Mouse (Mus musculus) hindbrain, embryonic 11.5 days (tissue): ENCODE results near the gene Smim7. TPM values are rescaled to one million over a fixed set of nuclear protein-coding genes. Genes with fewer than 3 reads are reported as not detected.
A peak's percentile ranks its signal among the peaks of the same experiment; 100 is the strongest.

Experiments used
- ATAC-seq: fragments of 200-750 bp; cut with Nextera tagmentation; 2 replicates; pipeline ENCODE4 v1.8.0; 2017; ENCODE audit warnings: mild to moderate bottlenecking, moderate TSS enrichment, moderate library complexity; ENCODE audit not compliant: low FRiP score
- DNase-seq: peaks from one replicate; pipeline ENCODE4 v3.0.0-alpha.2; 2015; ENCODE audit warnings: low spot score
- H3K27ac ChIP-seq: fragments of 300-500 bp; sonication (generic); 2 replicates; pipeline ENCODE4 v1.5.1; 2014; ENCODE audit warnings: mild to moderate bottlenecking, low read depth, low read length
- H3K27me3 ChIP-seq: fragments of 300-500 bp; sonication (generic); 2 replicates; pipeline ENCODE4 v1.6.1; 2014; ENCODE audit warnings: mild to moderate bottlenecking, low read length, moderate library complexity, mixed read lengths; ENCODE audit not compliant: control insufficient read depth, insufficient read depth
- H3K36me3 ChIP-seq: fragments of 300-500 bp; sonication (generic); 2 replicates; pipeline ENCODE4 v1.6.1; 2014; ENCODE audit warnings: mild to moderate bottlenecking, low read length, moderate library complexity, mixed read lengths; ENCODE audit not compliant: control insufficient read depth, insufficient read depth
- H3K4me1 ChIP-seq: fragments of 300-500 bp; sonication (generic); replicated peaks from 2 replicates; pipeline ENCODE4 v1.6.1; 2014; ENCODE audit warnings: low read length, mixed read lengths; ENCODE audit not compliant: control insufficient read depth, insufficient read depth
- H3K4me2 ChIP-seq: fragments of 300-500 bp; sonication (generic); replicated peaks from 2 replicates; pipeline ENCODE4 v1.6.1; 2014; ENCODE audit warnings: mild to moderate bottlenecking, low read depth, low read length
- H3K4me3 ChIP-seq: fragments of 300-500 bp; sonication (generic); 2 replicates; pipeline ENCODE4 v1.5.1; 2014; ENCODE audit warnings: low read depth, low read length
- H3K9ac ChIP-seq: fragments of 300-500 bp; sonication (generic); 2 replicates; pipeline ENCODE4 v1.6.1; 2014; ENCODE audit warnings: low read depth, low read length
- H3K9me3 ChIP-seq: fragments of 300-500 bp; sonication (generic); 2 replicates; pipeline ENCODE4 v1.6.1; 2016; ENCODE audit warnings: low read length; ENCODE audit not compliant: control insufficient read depth
- WGBS: fragments of 180-500 bp; shearing (Covaris S2); extraction: QIAGEN DNeasy Blood & Tissue Kit; methylation state at CpG from one replicate; pipeline ENCODE4 v1.1.7; 2014; 5-methylcytosine and 5-hydroxymethylcytosine counted together
- polyA plus RNA-seq: library from polyadenylated mRNA; unstranded; fragments of >200 nt; fragmentation: Nextera tagmentation; extraction: Ambion mirVana; gene quantifications from 2 replicates; pipeline ENCODE4 v1.2.1, GENCODE M21; 2014

Smim7 gene
- polyA plus RNA-seq: 126 and 136 TPM in 2 replicates

GRCm38 (mm10) chr8:72570633-72571610, at the start of gene Smim7:
Gene Smim7, minus strand, starts transcription at chr8:72571088.
- Histone ChIP-seq H3K9ac (peak within 1 kb of the TSS; percentile 73), H3K27me3 (no peaks in the 10 kb centered on the region), H3K4me3 (peak within 1 kb of the TSS; percentile 66), H3K9me3 (no peaks in the 10 kb centered on the region), H3K4me1 (peaks cover 3% of the 10 kb centered on the region), H3K4me2 (peak within 1 kb of the TSS; percentile 93), H3K27ac (peak within 1 kb of the TSS; percentile 81), H3K36me3 (no peaks in the 10 kb centered on the region)
- peak; percentile 98 for ATAC-seq
- WGBS: under 1% methylated on average over 52 of the region's 52 CpGs
- peak; percentile 99 for DNase-seq

DNA sequence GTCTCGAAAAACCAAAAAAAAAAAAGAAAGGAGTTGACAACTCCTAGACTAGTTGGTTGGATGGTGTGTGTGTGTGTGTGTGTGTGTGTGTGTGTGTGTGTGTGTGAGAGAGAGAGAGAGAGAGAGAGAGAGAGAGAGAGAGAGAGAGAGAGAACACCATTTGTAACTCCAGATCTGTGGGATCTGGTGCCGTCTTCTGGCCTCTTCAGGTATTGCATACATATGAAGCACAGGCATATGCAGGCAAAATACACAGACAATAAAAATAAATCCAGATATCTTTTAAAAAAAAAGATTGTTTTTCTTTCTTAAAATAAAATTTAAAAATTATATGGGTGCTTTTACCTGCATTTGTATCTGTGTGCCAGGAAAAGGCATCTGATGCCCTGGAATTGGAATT, 19.3 kb upstream of the Smim7 start:
- 57% methylated on average over 2 of the region's 2 CpGs for WGBS
- no peaks in the 10 kb centered on the region for H3K4me1 ChIP-seq
- H3K9ac ChIP-seq: no peak overlapping the region
- H3K9me3 ChIP-seq: no peaks in the 10 kb centered on the region
- H3K4me2 ChIP-seq: no peak overlapping the region
- no peaks in the 10 kb centered on the region for H3K36me3 ChIP-seq
- no peak overlapping the region for H3K27ac ChIP-seq
- H3K4me3 ChIP-seq: no peak overlapping the region
- DNase-seq (peak; percentile 19), ATAC-seq (no peak)
- H3K27me3 ChIP-seq: no peaks in the 10 kb centered on the region

DNA sequence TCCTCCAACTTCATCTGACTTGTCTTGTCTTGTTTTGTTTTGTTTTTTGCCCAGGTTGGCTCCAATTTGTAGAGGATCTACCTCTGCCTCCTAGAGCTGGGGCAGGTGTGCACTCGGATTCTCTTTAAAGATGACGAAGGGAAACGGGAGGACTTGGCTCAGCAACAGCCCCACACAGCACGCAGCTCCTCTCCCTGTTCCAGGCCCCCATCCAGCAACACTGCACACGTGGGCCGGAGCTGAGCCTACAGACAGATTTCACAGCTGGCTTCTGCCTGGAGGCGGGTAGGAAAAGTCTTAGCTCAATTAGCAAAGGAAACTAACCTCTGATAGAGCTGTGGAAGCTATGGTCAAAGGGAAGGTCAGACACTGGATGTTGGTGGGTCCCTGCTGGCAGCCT, 18.4 kb upstream of the Smim7 start:
- no peaks in the 10 kb centered on the region for H3K9me3 ChIP-seq
- H3K27ac ChIP-seq: no peak overlapping the region
- DNase-seq (no peak), ATAC-seq (no peak)
- H3K4me1 ChIP-seq: no peaks in the 10 kb centered on the region
- 88% methylated on average over 7 of the region's 7 CpGs for WGBS
- no peak overlapping the region for H3K9ac ChIP-seq
- H3K27me3 ChIP-seq: no peaks in the 10 kb centered on the region
- H3K4me2 ChIP-seq: no peak overlapping the region
- H3K36me3 ChIP-seq: no peaks in the 10 kb centered on the region
- no peak overlapping the region for H3K4me3 ChIP-seq

DNA sequence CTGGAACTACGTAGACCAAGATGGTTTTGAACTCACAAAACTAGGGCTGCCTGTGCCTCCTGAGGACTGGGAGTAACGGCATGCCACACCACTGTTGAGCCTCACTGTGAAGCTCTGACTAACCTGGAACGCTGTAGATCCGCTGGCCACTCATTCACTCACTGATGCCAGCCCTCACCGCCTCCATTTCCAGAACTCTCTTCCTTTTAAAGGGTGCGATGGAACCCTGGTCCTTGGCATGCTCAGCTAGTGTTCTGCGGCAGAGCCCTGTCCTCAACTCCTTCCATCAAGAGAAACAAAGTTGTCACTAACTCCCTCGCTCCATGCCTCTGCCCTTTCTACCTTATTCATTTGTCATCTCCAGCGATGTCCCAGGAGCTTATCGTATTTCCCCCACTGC, 18.0 kb upstream of the Smim7 start:
- H3K27ac ChIP-seq: no peak overlapping the region
- ATAC-seq: no peak
- no peak overlapping the region for H3K4me2 ChIP-seq
- H3K36me3 ChIP-seq: no peaks in the 10 kb centered on the region
- no peak for DNase-seq
- 88% methylated on average over 10 of the region's 10 CpGs for WGBS
- H3K4me1 ChIP-seq: no peaks in the 10 kb centered on the region
- H3K27me3 ChIP-seq: no peaks in the 10 kb centered on the region
- no peak overlapping the region for H3K9ac ChIP-seq
- no peak overlapping the region for H3K4me3 ChIP-seq
- no peaks in the 10 kb centered on the region for H3K9me3 ChIP-seq

DNA sequence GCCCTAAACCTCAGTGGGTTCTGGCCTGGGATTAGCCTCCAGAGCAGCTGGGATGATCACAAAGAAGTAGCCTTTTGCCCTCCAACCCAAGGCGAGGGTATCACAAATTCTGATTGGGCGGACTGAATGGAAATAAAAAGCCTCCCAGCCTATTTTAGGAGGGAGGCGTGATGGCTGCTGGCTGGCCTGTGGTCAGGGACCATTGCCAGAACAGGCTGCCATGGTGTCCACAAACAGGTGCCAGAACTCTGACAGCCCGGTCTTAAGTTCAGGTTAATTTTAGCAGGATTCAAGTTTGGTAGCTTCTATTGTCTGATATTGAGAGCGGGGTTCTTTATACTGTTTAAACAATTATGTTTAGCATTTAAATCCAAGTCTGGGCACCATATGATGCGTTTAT, 16.9 kb upstream of the Smim7 start:
- DNase-seq (no peak), ATAC-seq (no peak)
- no peak overlapping the region for H3K27ac ChIP-seq
- H3K9me3 ChIP-seq: no peaks in the 10 kb centered on the region
- H3K36me3 ChIP-seq: no peaks in the 10 kb centered on the region
- H3K9ac ChIP-seq: no peak overlapping the region
- no peak overlapping the region for H3K4me2 ChIP-seq
- WGBS: 84% methylated on average over 6 of the region's 6 CpGs
- H3K27me3 ChIP-seq: no peaks in the 10 kb centered on the region
- H3K4me1 ChIP-seq: no peaks in the 10 kb centered on the region
- H3K4me3 ChIP-seq: no peak overlapping the region

DNA sequence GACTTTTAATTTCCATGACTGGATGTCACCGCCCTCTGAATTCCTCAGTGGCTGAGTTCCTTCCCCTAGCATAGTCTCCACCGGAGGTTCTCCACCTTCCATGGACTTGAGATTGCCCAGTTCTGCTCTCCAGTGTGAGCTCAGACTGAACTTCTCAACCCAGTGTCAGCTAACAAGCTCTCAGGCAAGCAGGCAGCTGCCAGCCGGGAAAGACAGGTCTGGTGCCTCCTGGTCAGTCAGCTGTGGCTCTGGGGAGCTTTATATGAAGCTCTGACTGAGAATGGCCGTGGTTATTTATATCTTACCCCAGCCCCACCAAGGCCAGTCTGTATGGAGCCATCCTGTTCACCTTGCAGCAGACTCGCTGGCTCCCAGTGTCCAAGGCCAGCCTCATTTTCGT, 13.5 kb upstream of the Smim7 start:
- Histone ChIP-seq H3K27ac (no peak overlapping the region), H3K36me3 (no peaks in the 10 kb centered on the region), H3K9ac (no peak overlapping the region), H3K9me3 (no peaks in the 10 kb centered on the region), H3K4me2 (no peak overlapping the region), H3K4me1 (no peaks in the 10 kb centered on the region), H3K4me3 (no peak overlapping the region), H3K27me3 (no peaks in the 10 kb centered on the region)
- 84% methylated on average over 6 of the region's 6 CpGs for WGBS
- no peak for ATAC-seq
- DNase-seq: no peak

DNA sequence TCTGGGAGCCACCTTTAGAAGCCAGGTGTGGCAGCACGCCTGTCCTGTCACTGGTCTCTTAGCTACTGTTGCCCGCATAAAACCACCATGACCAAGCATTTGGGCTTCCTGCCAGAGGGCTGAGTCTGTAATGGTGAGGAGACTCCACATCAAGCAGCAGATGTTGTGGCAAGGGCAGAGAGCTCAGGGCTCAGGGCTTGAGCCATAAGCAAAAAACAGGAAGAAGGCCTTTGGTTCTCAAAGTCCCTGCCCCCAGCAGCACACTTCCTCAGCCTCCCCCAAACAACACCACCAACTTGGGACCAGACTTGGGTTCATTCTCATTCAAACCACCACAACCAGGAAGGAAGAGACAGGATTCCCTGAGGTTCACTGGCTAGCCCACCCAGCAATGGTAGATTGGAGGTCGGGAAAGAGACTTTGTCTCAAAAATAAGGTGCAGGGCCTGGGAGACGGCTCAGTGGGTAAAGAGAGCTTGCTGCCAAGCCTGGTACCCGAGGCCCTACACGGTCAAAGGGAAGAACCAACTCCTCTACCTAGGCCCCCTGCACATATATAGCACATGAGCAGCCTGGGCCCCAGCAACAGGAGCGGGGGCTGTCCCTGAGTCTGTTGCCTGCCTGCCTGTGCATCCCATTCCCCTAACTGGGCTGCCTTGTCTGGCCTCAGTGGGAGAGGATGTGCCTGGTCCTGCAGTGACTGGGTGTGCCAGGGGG, 12.3 kb upstream of the Smim7 start:
- no peak overlapping the region for H3K27ac ChIP-seq
- H3K4me2 ChIP-seq: no peak overlapping the region
- no peaks in the 10 kb centered on the region for H3K4me1 ChIP-seq
- DNase-seq: no peak
- no peak for ATAC-seq
- H3K4me3 ChIP-seq: no peak overlapping the region
- WGBS: 82% methylated on average over 7 of the region's 7 CpGs
- H3K36me3 ChIP-seq: no peaks in the 10 kb centered on the region
- no peaks in the 10 kb centered on the region for H3K27me3 ChIP-seq
- H3K9me3 ChIP-seq: no peaks in the 10 kb centered on the region
- H3K9ac ChIP-seq: no peak overlapping the region

DNA sequence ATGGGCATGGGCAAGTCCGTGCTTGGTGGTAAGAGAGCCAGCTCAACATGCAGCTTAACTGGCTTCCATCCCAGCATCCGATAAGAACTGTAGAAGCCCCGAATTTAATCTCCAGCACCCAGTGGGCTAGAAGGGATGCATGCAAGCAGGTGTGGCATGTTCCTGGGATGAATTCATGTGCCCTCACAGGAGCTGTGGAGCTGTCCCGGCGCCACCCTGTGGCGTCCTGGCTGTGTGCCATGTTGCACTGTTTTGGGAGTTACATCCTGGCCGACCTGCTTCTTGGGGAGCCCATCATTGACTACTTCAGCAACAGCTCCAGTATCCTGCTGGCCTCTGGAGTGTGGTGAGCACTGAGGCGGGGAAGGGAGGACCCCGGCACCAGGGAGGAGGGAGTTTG, 8.5 kb upstream of the Smim7 start:
- no peak overlapping the region for H3K4me2 ChIP-seq
- H3K4me3 ChIP-seq: no peak overlapping the region
- DNase-seq (no peak), ATAC-seq (no peak)
- no peak overlapping the region for H3K27ac ChIP-seq
- H3K9me3 ChIP-seq: no peaks in the 10 kb centered on the region
- H3K36me3 ChIP-seq: no peaks in the 10 kb centered on the region
- H3K4me1 ChIP-seq: no peaks in the 10 kb centered on the region
- no peak overlapping the region for H3K9ac ChIP-seq
- H3K27me3 ChIP-seq: no peaks in the 10 kb centered on the region
- 78% methylated on average over 9 of the region's 9 CpGs for WGBS
